Mouse (Mus musculus) testis, adult 2 months (tissue): ENCODE measurements around the gene Foxq1. TPM values are rescaled to one million over a fixed set of nuclear protein-coding genes. Genes with fewer than 3 reads are reported as not detected.

Experiments
- H3K27ac ChIP-seq: fragments of 200-500 bp; 2 replicates; pipeline ENCODE4 v1.5.1; 2012; ENCODE audit warnings: low read depth, low read length; ENCODE audit not compliant: control insufficient read depth, insufficient read depth
- H3K27me3 ChIP-seq: fragments of 200-500 bp; 2 replicates; pipeline ENCODE4 v1.6.1; 2012; ENCODE audit warnings: mild to moderate bottlenecking, low read length, moderate library complexity; ENCODE audit not compliant: control insufficient read depth, insufficient read depth
- H3K36me3 ChIP-seq: fragments of 200-500 bp; 2 replicates; pipeline ENCODE4 v1.6.1; 2012; ENCODE audit warnings: mild to moderate bottlenecking, low read length; ENCODE audit not compliant: control insufficient read depth, insufficient read depth
- H3K4me1 ChIP-seq: fragments of 200-500 bp; 2 replicates; pipeline ENCODE4 v1.6.1; 2012; ENCODE audit warnings: low read length; ENCODE audit not compliant: control insufficient read depth, insufficient read depth
- H3K4me3 ChIP-seq: fragments of 200-500 bp; 2 replicates; pipeline ENCODE4 v1.5.1; 2012; ENCODE audit warnings: low read depth, mild to moderate bottlenecking, low read length, moderate library complexity, mixed read lengths; ENCODE audit not compliant: control insufficient read depth
- CTCF ChIP-seq: fragments of 200-500 bp; IDR thresholded peaks from 2 replicates; pipeline ENCODE4 v1.5.1; 2012; ENCODE audit warnings: low read depth, mild to moderate bottlenecking, inconsistent platforms, low read length, moderate library complexity; ENCODE audit not compliant: control insufficient read depth, insufficient read depth, insufficient replicate concordance
- POLR2A ChIP-seq: fragments of 200-500 bp; IDR thresholded peaks from 2 replicates; pipeline ENCODE4 v1.6.1; 2012; ENCODE audit warnings: low read depth, mild to moderate bottlenecking, inconsistent platforms, low read length, moderate library complexity; ENCODE audit not compliant: control insufficient read depth
- polyA plus RNA-seq: library from polyadenylated mRNA; depleted of rRNA; stranded (reverse); fragments of >200 nt; gene quantifications from 2 replicates; pipeline ENCODE4 v1.2.3, GENCODE M21; 2012

Gene Foxq1
- polyA plus RNA-seq, 1 experiment, result 2.7 TPM

GRCm38 (mm10) chr13:31558521-31559418 is 2.8 kb downstream of the Foxq1 start, which contains the start of gene A530084C06Rik:
A530084C06Rik (minus strand) TSS chr13:31559333.
- H3K4me1 ChIP-seq, result peaks cover 20% of the 10 kb centered on the region
- TF ChIP-seq CTCF (no peak), POLR2A (no peak)
- no peaks in the 10 kb centered on the region for H3K27me3 ChIP-seq
- H3K4me3 ChIP-seq, result peak within 1 kb of the TSS; percentile 62
- no peak within 1 kb of the TSS; the same call in 1 of the 2 replicates for H3K27ac ChIP-seq
- H3K36me3 ChIP-seq, result no peaks in the 10 kb centered on the region

GRCm38 (mm10) chr13:31559419-31560144 is 3.6 kb downstream of the Foxq1 start:
- TF ChIP-seq POLR2A (0 out of 2 replicates have a peak, but pooled peaks have one; percentile 11), CTCF (peak; percentile 52)
- H3K27me3 ChIP-seq, result no peaks in the 10 kb centered on the region
- H3K27ac ChIP-seq, result no peak overlapping the region

GRCm38 (mm10) chr13:31564394-31564793 is 8.5 kb downstream of the Foxq1 start:
- no peaks in the 10 kb centered on the region for H3K36me3 ChIP-seq
- H3K27me3 ChIP-seq, result no peaks in the 10 kb centered on the region
- H3K4me3 ChIP-seq, result no peak overlapping the region
- no peak overlapping the region for H3K27ac ChIP-seq
- peaks cover 4% of the 10 kb centered on the region; the same call in 1 of the 2 replicates for H3K4me1 ChIP-seq
- TF ChIP-seq POLR2A (no peak), CTCF (no peak)

More at GRCm38 (mm10) chr13:31559419-31560144, 3.6 kb downstream of the Foxq1 start:
- H3K4me1 ChIP-seq, result peaks cover 20% of the 10 kb centered on the region
- no peaks in the 10 kb centered on the region for H3K36me3 ChIP-seq
- peak overlapping the region; percentile 62 for H3K4me3 ChIP-seq

- H3K4me1 ChIP-seq, result no peaks in the 10 kb centered on the region
- H3K27ac ChIP-seq, result no peak overlapping the region
- H3K4me3 ChIP-seq, result no peak overlapping the region
- H3K36me3 ChIP-seq, result no peaks in the 10 kb centered on the region
- no peak for TF ChIP-seq POLR2A
- TF ChIP-seq CTCF, result no peak
- no peaks in the 10 kb centered on the region for H3K27me3 ChIP-seq
Observed at GRCm38 (mm10) chr13:31567099-31567498, 11.2 kb downstream of the Foxq1 start.

DNA sequence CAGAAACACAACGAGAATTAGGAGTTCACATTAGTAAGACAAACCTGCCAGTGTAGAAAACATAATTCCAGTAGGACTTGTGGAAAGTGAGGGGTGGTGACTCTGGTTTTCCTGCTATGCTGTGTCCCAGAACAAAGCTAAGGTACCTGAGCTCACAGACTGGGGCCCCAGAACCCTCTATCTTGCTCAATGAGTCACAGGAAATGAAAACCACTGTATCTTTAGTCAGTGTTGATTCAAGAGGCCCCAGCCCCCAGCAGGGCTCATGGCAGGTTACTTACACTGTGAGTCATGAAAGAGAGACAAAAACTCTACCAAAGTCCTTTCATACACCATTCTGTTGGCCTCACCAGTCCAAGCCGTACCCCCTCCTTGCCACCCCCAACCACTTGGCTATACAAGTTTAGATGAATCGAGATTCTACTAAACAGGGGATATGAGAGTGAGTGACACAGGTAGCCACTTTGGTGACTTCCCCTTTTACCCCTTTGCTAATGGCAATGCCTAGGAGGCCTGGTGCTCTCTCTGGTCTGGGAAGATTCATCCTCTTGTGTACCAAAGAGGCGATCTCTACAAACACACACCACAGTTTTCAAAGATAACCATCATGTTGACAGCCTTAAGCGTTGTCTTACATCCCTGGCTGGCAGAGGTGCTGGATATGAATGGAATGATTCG is 11.8 kb downstream of the Foxq1 start:
- no peak for TF ChIP-seq POLR2A
- TF ChIP-seq CTCF, result no peak
- Histone ChIP-seq H3K27me3 (no peaks in the 10 kb centered on the region), H3K4me3 (no peak overlapping the region), H3K4me1 (no peaks in the 10 kb centered on the region), H3K36me3 (no peaks in the 10 kb centered on the region), H3K27ac (no peak overlapping the region)

- no peaks in the 10 kb centered on the region for H3K27me3 ChIP-seq
Observed at GRCm38 (mm10) chr13:31572806-31573508, 17.0 kb downstream of the Foxq1 start.

More at GRCm38 (mm10) chr13:31572806-31573508, 17.0 kb downstream of the Foxq1 start:
- TF ChIP-seq CTCF, result no peak
- no peak for TF ChIP-seq POLR2A
- Histone ChIP-seq H3K27ac (no peak overlapping the region), H3K4me1 (no peaks in the 10 kb centered on the region), H3K4me3 (no peak overlapping the region), H3K36me3 (no peaks in the 10 kb centered on the region)
